8 mouse cellular contexts compared by ENCODE assay signal in the genomic region with DNA sequence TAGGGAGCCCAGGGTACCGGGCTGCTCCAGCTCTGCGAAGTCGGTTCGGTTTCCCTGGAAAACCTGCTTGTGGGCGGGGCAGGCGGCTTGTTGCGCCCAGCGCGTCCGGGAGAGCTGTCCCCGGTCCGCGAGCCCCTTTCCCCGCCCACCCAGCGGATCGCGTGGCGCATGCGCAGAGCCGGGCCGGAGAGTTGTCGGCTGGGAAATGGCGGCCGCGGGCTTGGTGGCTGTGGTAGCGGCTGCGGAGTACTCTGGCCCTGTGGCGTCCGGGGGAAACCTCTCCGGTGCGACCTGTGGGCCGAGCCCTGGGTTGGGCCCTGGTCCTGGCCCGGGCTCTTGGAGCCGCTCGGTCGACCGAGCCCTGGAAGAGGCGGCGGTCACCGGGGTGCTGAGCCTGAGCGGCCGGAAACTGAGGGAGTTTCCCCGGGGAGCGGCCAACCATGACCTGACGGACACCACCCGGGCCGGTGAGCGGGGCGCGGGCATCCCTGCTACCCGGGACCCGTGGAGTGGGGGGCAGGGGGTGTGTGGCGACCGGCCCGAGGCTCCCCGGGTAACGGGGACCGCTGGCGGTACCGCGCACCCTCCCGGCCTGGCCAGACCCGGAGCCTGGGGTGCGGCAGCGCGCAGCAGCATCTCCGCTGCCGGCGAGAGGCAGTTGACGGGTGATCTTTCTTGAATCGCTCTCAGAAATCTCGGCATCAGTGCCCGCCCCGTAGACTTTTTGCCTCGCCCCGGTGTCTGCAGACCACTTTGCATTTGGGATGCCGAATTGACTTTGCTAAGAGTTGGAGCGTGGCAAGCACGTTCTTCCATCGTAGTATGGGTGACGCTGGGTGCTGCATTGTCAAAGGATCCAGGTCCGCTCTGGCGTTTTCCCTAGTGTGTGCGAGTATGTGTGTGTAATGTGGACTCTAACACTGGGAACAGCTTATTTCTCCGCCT. TPM values are rescaled to one million over a fixed set of nuclear protein-coding genes. Genes with fewer than 3 reads are reported as not detected.
A peak's percentile ranks its signal among the peaks of the same experiment; 100 is the strongest.
DNase-seq lines count a peak whose midpoint lies in the region; ATAC-seq lines count a peak whose summit lies in the region.

A gene (plus strand): TSS at position 164 of the 945 bp plus-strand sequence.

- H3K4me1 ChIP-seq in intestine, embryonic 14.5 days (replicated peaks; ENCODE audit: control insufficient read depth, insufficient read depth, low read length): peaks cover 7% of the 10 kb centered on the region

- peak within 1 kb of the TSS; percentile 93 for H3K9ac ChIP-seq in intestine, embryonic 14.5 days (ENCODE audit: low read length)

- H3K9me3 ChIP-seq in intestine, embryonic 14.5 days (ENCODE audit: control insufficient read depth, low read length): no peaks in the 10 kb centered on the region

- H3K4me3 ChIP-seq in intestine, embryonic 14.5 days (ENCODE audit: low read depth, low read length): peak within 1 kb of the TSS; percentile 94

- peak within 1 kb of the TSS; percentile 84 for H3K27ac ChIP-seq in intestine, embryonic 14.5 days (ENCODE audit: low read depth)

- intact Hi-C loops in left cerebral cortex, postnatal 14 days (cut with DNase I): no loop called here

- H3K27me3 ChIP-seq in intestine, embryonic 14.5 days (replicated peaks; ENCODE audit: control insufficient read depth, insufficient read depth, low read length): no peaks in the 10 kb centered on the region

- H3K4me2 ChIP-seq in intestine, embryonic 14.5 days (ENCODE audit: low read length): peak within 1 kb of the TSS; percentile 74

- no peaks in the 10 kb centered on the region for H3K36me3 ChIP-seq in intestine, embryonic 14.5 days (ENCODE audit: control insufficient read depth, insufficient read depth, low read length)

- DNase-seq in adrenal gland, adult (ENCODE audit: inconsistent age in 2 of 2, low spot score in 1 of 2): peak; percentile 96 to 99
- DNase-seq in embryo, embryonic 10.5 days (ENCODE audit: low spot score): peak; percentile 95
- DNase-seq in gastrocnemius, postnatal 25 days: peak; percentile 95
- peak; percentile 98 for DNase-seq in intestine, embryonic 14.5 days (ENCODE audit: low spot score)
- peak; percentile 89 to 93 for DNase-seq in left cerebral cortex, postnatal 14 days (ENCODE audit: low spot score in 2 of 2)
- DNase-seq in mesoderm, embryonic 11.5 days (ENCODE audit: low read depth, low spot score): peak; percentile 95
- DNase-seq in right cerebral cortex, postnatal 36 days (ENCODE audit: low spot score in 2 of 2): peak; percentile 78 to 85
- peak; percentile 94 for DNase-seq in yolk sac, embryonic 10.5 days (ENCODE audit: low spot score)

- WGBS in intestine, embryonic 14.5 days: under 1% methylated on average over 85 of the region's 85 CpGs

- ATAC-seq in intestine, embryonic 14.5 days (replicated peaks; ENCODE audit: low FRiP score, low TSS enrichment, low read depth): peak; percentile 93

RNA-seq across cellular contexts. Expression of the gene that starts here (rescaled TPM):
- total RNA-seq in gastrocnemius, postnatal 25 days (2021): 10 to 100 TPM; 13.7 to 15.4 TPM
- 22.1 and 22.7 TPM in 2 replicates for polyA plus RNA-seq in intestine, embryonic 14.5 days (2014; fragmentation: Nextera tagmentation; extraction: Ambion mirVana)
- total RNA-seq in left cerebral cortex, postnatal 14 days (2021): 10 to 100 TPM; 28.9 to 31.6 TPM

Comparison
In these comparisons a context has a peak if more than half of its experiments do, and no peak if none do; other contexts are left out.
1. Peak in every context shown above with its lines: DNase-seq, ATAC-seq, H3K4me3 ChIP-seq and H3K27ac ChIP-seq.